Mouse (Mus musculus): Measurements from ENCODE around the gene Zfp579. TPM values are rescaled to one million over a fixed set of nuclear protein-coding genes. Genes with fewer than 3 reads are reported as not detected.
"Not testable (repeated sequence)": the region's sequence is repeated elsewhere in the genome, so short reads cannot be mapped to it uniquely, and the experiment has no call there.

Zfp579 gene
- total RNA-seq (2017) = 1.2 to 2.5 TPM (median 1.3 TPM) in 3 replicates

- ATAC-seq (replicated peaks; ENCODE audit: insufficient number of reproducible peaks, low FRiP score, low TSS enrichment, poor library complexity, severe bottlenecking) = peak; percentile 57
Measured at GRCm38 (mm10) chr7:4996003-4996895, at the start of gene Zfp579. Gene Zfp579 (minus strand): TSS chr7:4996158.

GRCm38 (mm10) chr7:5044981-5045380, 49.0 kb upstream of the Zfp579 start:
- no peak for ATAC-seq (replicated peaks; ENCODE audit: insufficient number of reproducible peaks, low FRiP score, low TSS enrichment, poor library complexity, severe bottlenecking)

GRCm38 (mm10) chr7:5038940-5039339, 43.0 kb upstream of the Zfp579 start:
- no peak for ATAC-seq (replicated peaks; ENCODE audit: insufficient number of reproducible peaks, low FRiP score, low TSS enrichment, poor library complexity, severe bottlenecking)

DNA sequence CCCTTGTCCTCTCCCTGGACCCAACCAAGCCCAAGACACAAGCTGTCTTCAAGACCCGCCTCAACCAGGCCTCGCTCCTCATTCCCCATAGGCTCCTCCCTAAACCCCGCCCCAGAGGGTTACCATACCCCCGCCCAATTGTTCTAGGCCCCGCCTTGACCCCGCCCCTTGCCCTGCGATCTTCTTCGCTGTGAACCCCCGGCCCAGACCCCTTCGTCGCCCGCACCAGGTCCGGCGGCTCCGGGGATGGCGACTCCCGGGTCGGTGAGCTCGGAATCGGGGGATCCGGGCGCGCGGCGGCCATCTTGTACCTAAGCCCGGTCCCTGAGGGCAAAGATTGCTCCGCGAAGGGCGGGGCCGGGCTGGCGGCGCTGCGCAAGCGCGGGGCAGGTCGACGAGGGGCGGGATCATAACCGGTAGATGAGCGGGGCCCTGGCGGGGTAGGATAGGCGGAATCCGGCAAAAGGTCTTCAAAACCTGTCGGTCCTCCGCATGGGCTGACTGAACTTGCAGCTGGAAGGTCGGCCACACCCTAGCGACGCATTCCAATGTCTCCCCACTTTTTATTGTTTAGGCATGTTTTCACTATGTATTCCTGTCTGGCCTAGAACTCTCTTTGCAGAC, 42.3 kb upstream of the Zfp579 start, which contains the start of gene Zfp784:
Gene Zfp784, minus strand, starts transcription at position 338 of the 624 bp plus-strand sequence.
- peak; percentile 81 for ATAC-seq (replicated peaks; ENCODE audit: insufficient number of reproducible peaks, low FRiP score, low TSS enrichment, poor library complexity, severe bottlenecking)

DNA sequence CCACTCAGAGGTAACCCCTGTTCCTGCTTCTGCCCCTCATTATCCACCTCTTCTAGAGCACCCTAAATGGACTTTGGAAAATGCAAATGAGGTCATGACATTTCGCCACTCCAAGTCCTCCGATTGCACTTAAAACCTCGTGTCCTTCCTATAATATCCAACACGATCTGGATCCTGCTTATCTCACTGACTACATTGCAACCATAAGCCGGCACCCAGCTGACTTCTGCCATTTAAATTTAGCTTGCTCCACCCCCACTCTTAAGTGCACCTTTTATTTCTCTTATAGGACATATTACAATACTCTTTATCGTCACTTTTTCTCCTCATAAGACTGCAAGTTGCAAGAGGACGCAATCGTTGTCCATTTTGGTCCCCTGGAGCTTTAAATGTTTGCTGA, 41.5 kb upstream of the Zfp579 start:
- ATAC-seq (replicated peaks; ENCODE audit: insufficient number of reproducible peaks, low FRiP score, low TSS enrichment, poor library complexity, severe bottlenecking) = no peak

- no peak for ATAC-seq (replicated peaks; ENCODE audit: insufficient number of reproducible peaks, low FRiP score, low TSS enrichment, poor library complexity, severe bottlenecking)
Measured at GRCm38 (mm10) chr7:5037026-5037425, 41.1 kb upstream of the Zfp579 start.

DNA sequence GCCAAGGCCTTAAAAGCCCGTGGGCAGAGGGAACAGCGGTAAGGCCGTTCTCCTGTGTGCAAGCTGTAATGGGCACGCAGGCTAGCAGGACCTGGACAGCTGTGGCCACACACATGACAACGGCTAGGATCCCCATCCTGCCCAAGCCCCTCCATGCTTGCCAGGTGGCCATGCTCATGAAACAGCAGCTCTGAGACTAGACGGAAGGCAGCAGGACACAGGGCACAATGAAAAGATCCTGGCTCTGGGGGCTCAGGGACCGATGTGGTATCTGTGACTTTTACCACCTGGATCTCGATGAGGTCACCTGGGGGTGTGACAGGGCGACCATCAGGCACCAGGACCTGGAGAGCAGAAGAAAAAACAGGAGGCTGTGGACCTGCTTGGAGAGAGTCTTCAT, 40.2 kb upstream of the Zfp579 start:
- no peak for ATAC-seq (replicated peaks; ENCODE audit: insufficient number of reproducible peaks, low FRiP score, low TSS enrichment, poor library complexity, severe bottlenecking)

DNA sequence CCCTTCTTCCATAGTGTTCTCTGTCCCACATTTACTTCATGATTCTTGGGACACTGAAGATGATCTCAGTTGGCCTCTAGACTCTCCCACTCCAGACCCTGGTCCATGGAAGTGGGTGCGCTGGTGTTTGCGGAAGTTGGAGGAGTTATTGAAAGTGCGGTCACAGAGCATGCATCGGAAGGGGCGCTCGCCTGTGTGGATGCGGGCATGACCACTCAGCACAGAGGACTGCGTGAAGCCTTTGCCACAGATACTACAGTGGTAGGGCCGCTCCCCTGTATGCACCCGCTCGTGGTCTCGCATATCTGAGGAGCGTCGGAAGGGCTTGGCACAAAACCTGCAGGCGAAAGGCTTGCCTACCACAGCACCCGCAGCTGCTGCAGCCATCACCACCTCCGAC, 39.7 kb upstream of the Zfp579 start:
- ATAC-seq (replicated peaks; ENCODE audit: insufficient number of reproducible peaks, low FRiP score, low TSS enrichment, poor library complexity, severe bottlenecking) = no peak

DNA sequence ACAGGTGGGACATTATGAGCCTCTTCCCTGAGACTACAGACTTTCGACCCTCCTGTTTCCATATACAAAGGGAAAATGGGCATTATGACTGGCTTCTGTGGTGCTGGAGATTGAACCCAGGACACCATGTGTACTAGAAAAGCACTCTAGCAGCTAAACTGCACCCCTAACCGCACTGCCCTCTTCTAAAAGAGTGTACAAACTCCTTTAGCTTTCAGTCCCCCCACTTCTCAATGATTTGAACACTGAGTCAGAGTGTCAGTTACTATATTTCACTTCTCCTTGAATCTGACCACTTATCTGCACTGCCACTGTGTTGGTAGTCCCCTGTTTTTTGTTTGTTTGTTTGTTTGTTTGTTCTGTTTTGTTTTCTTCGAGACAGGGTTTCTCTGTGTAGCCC, 37.9 kb upstream of the Zfp579 start, which contains the start of gene 4632433K11Rik:
Gene 4632433K11Rik, plus strand, starts transcription at position 301 of the 400 bp plus-strand sequence.
- ATAC-seq (replicated peaks; ENCODE audit: insufficient number of reproducible peaks, low FRiP score, low TSS enrichment, poor library complexity, severe bottlenecking) = no peak

DNA sequence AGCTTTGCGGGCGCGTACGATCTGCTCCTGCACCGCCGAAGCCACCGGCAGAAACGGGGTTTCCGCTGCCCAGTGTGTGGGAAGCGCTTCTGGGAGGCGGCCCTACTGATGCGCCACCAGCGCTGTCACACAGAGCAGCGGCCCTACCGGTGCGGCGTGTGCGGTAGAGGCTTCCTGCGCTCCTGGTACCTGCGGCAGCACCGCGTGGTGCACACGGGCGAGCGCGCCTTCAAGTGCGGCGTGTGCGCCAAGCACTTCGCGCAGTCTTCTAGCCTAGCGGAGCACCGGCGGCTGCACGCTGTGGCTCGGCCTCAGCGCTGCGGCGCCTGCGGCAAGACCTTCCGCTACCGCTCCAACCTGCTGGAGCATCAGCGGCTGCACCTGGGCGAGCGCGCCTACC, 35.5 kb upstream of the Zfp579 start:
- ATAC-seq (replicated peaks; ENCODE audit: insufficient number of reproducible peaks, low FRiP score, low TSS enrichment, poor library complexity, severe bottlenecking) = no peak

GRCm38 (mm10) chr7:5030554-5031275, 34.8 kb upstream of the Zfp579 start:
- ATAC-seq (replicated peaks; ENCODE audit: insufficient number of reproducible peaks, low FRiP score, low TSS enrichment, poor library complexity, severe bottlenecking) = no peak

DNA sequence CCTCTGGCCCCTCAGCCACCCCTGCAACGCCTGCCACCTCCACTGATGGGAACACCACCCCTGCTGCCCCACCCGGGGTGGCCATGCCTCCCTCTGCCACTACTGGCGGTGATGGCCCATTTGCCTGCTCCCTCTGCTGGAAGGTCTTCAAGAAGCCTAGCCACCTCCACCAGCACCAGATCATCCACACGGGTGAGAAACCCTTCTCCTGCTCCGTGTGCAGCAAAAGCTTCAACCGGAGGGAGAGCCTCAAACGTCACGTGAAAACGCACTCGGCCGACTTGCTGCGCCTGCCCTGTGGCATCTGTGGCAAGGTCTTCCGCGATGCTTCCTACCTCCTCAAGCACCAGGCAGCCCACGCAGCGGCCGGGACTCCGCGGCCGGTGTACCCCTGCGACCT, 34.0 kb upstream of the Zfp579 start:
- no peak for ATAC-seq (replicated peaks; ENCODE audit: insufficient number of reproducible peaks, low FRiP score, low TSS enrichment, poor library complexity, severe bottlenecking)

DNA sequence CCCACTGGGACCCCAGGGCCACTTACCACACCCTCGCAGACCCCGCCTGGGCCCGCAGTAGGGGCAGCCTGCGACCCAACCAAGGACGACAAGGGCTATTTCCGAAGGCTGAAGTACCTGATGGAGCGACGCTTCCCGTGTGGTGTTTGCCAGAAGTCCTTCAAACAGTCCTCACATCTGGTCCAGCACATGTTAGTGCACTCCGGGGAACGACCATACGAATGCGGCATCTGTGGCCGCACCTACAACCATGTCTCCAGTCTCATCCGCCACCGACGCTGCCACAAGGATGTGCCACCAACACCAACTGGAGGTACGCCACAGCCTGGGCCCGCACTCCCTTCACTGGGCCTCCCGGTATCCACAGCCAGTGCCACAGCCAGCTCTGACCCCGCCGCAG, 33.6 kb upstream of the Zfp579 start:
- no peak for ATAC-seq (replicated peaks; ENCODE audit: insufficient number of reproducible peaks, low FRiP score, low TSS enrichment, poor library complexity, severe bottlenecking)

GRCm38 (mm10) chr7:5021197-5021596, 25.2 kb upstream of the Zfp579 start:
- no peak for ATAC-seq (replicated peaks; ENCODE audit: insufficient number of reproducible peaks, low FRiP score, low TSS enrichment, poor library complexity, severe bottlenecking)

DNA sequence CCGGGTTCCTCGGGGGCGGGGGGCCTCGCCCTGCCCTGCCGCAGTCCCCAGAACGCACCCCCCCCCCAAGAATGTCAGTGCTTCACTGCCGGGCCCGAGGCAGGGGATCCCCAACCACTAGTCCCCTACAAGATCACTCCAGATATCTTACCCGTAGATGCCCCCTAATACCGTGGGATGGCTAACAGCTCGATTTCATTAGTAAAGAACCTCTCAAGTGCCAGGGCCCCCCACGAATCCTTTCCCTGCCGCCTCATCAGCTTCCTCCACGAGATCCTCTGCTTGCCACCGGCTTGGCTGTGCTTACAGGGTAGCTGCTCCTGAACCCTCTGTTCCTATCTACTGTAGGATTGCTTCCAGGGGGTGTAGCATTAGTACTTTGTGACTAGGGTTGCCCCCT, 24.7 kb upstream of the Zfp579 start:
- no peak for ATAC-seq (replicated peaks; ENCODE audit: insufficient number of reproducible peaks, low FRiP score, low TSS enrichment, poor library complexity, severe bottlenecking)

- ATAC-seq (replicated peaks; ENCODE audit: insufficient number of reproducible peaks, low FRiP score, low TSS enrichment, poor library complexity, severe bottlenecking) = peak; percentile 88
Measured at GRCm38 (mm10) chr7:5020000-5020681, 24.2 kb upstream of the Zfp579 start, which contains the start of the genes Zfp865 and Ccdc106. Gene Zfp865 (plus strand): TSS chr7:5020376. Gene Ccdc106 (plus strand): TSS chr7:5020553.

- ATAC-seq (replicated peaks; ENCODE audit: insufficient number of reproducible peaks, low FRiP score, low TSS enrichment, poor library complexity, severe bottlenecking) = not testable (repeated sequence)
Measured at GRCm38 (mm10) chr7:5019576-5019975, 23.6 kb upstream of the Zfp579 start.

DNA sequence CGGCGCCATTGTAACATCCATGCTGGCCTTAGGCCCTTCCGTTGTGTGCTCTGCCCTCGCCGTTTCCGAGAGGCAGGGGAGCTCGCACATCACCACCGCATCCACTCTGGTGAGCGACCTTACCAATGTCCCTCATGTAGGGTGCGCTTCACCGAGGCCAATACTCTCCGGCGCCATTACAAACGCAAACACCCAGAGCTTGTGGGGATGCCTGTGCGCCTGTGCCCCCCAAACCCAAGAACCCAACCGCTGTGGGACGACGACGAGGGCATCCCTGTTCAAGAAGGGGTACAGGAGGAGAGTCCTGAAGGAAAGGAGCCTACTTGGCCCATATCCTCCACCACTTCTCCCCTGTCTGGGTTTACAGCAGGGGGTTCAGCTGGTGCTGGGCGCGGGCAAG, 22.0 kb upstream of the Zfp579 start:
- no peak for ATAC-seq (replicated peaks; ENCODE audit: insufficient number of reproducible peaks, low FRiP score, low TSS enrichment, poor library complexity, severe bottlenecking)

- no peak for ATAC-seq (replicated peaks; ENCODE audit: insufficient number of reproducible peaks, low FRiP score, low TSS enrichment, poor library complexity, severe bottlenecking)
Measured at GRCm38 (mm10) chr7:5017352-5017751, 21.4 kb upstream of the Zfp579 start.
